In genomic region chr6:52290186-52290585, GRCm38 (mm10) we compare ENCODE assay signal across 26 mouse cellular contexts. TPM values are rescaled to one million over a fixed set of nuclear protein-coding genes. Genes with fewer than 3 reads are reported as not detected.
A peak's percentile ranks its signal among the peaks of the same experiment; 100 is the strongest.
DNase-seq lines count a peak whose midpoint lies in the region; ATAC-seq lines count a peak whose summit lies in the region.
"Had no signal": no experiment of that assay in that cellular context is flagged by ENCODE, and none has a peak within 500 bp of the region (broad histone marks: within the 10 kb centered on the region; RNA-seq: fewer than 3 reads in every experiment).

No protein-coding gene starts in this region.

- ATAC-seq in hindbrain, embryonic 16.5 days: no peak
- ATAC-seq in limb, embryonic 11.5 days (ENCODE audit: insufficient number of reproducible peaks, low FRiP score, low TSS enrichment, low read depth): no peak
- ATAC-seq: CD4-positive, CD25-positive, alpha-beta regulatory T cell, adult 4 months; forebrain, embryonic 16.5 days had no signal

- peaks cover 6% of the 10 kb centered on the region for H3K4me1 ChIP-seq in hindbrain, embryonic 10.5 days (replicated peaks)
- no peaks in the 10 kb centered on the region for H3K4me1 ChIP-seq in hindbrain, embryonic 16.5 days (ENCODE audit: control insufficient read depth, insufficient read depth, low read depth, low read length)
- H3K4me1 ChIP-seq in limb, embryonic 11.5 days (ENCODE audit: control insufficient read depth, insufficient read depth, low read length): peaks cover 4% of the 10 kb centered on the region
- H3K4me1 ChIP-seq in limb, embryonic 10.5 days: peaks cover 21% of the 10 kb centered on the region
- H3K4me1 ChIP-seq in embryonic facial prominence, embryonic 10.5 days: peaks cover 9% of the 10 kb centered on the region

- H3K4me3 ChIP-seq in hindbrain, embryonic 10.5 days: no peak overlapping the region
- no peak overlapping the region for H3K4me3 ChIP-seq in hindbrain, embryonic 16.5 days (ENCODE audit: low read length)
- H3K4me3 ChIP-seq in limb, embryonic 11.5 days (ENCODE audit: low read depth, low read length): no peak overlapping the region
- H3K4me3 ChIP-seq in limb, embryonic 10.5 days: no peak overlapping the region
- H3K4me3 ChIP-seq in embryonic facial prominence, embryonic 10.5 days: no peak overlapping the region
- H3K4me3 ChIP-seq: forebrain, embryonic 12.5 days; heart, adult 2 months had no signal

- H3K27me3 ChIP-seq in hindbrain, embryonic 10.5 days (ENCODE audit: insufficient read depth, poor library complexity, severe bottlenecking): peaks cover 88% of the 10 kb centered on the region
- peaks cover 58% of the 10 kb centered on the region for H3K27me3 ChIP-seq in hindbrain, embryonic 16.5 days (replicated peaks; ENCODE audit: control insufficient read depth, insufficient read depth, low read length)
- H3K27me3 ChIP-seq in limb, embryonic 11.5 days (ENCODE audit: control insufficient read depth, insufficient read depth, low read length): peaks cover 18% of the 10 kb centered on the region
- peaks cover 81% of the 10 kb centered on the region for H3K27me3 ChIP-seq in limb, embryonic 10.5 days (ENCODE audit: low read depth, poor library complexity, severe bottlenecking)
- H3K27me3 ChIP-seq in embryonic facial prominence, embryonic 10.5 days (replicated peaks; ENCODE audit: low read depth, poor library complexity, severe bottlenecking): peaks cover 90% of the 10 kb centered on the region

- no peak overlapping the region for H3K4me2 ChIP-seq in hindbrain, embryonic 16.5 days (ENCODE audit: low read length)
- H3K4me2 ChIP-seq in limb, embryonic 11.5 days (ENCODE audit: low read depth, severe bottlenecking): no peak overlapping the region

- H3K36me3 ChIP-seq in hindbrain, embryonic 10.5 days: no peaks in the 10 kb centered on the region
- H3K36me3 ChIP-seq in hindbrain, embryonic 16.5 days (ENCODE audit: control insufficient read depth, insufficient read depth, low read length): no peaks in the 10 kb centered on the region
- H3K36me3 ChIP-seq in limb, embryonic 11.5 days (ENCODE audit: control insufficient read depth, insufficient read depth, low read length): no peaks in the 10 kb centered on the region
- H3K36me3 ChIP-seq in limb, embryonic 10.5 days: no peaks in the 10 kb centered on the region
- H3K36me3 ChIP-seq in embryonic facial prominence, embryonic 10.5 days (replicated peaks): no peaks in the 10 kb centered on the region
- H3K36me3 ChIP-seq: embryonic facial prominence, embryonic 13.5 days; forebrain, embryonic 12.5 days; G1E had no signal

- 19% methylated on average over 12 of the region's 12 CpGs for WGBS in hindbrain, embryonic 10.5 days
- WGBS in hindbrain, embryonic 16.5 days: 19% methylated on average over 12 of the region's 12 CpGs
- WGBS in limb, embryonic 11.5 days: 19% methylated on average over 12 of the region's 12 CpGs
- WGBS in limb, embryonic 10.5 days: 21% methylated on average over 12 of the region's 12 CpGs
- 17% methylated on average over 12 of the region's 12 CpGs for WGBS in embryonic facial prominence, embryonic 10.5 days

- H3K27ac ChIP-seq in hindbrain, embryonic 10.5 days: no peak overlapping the region
- H3K27ac ChIP-seq in hindbrain, embryonic 16.5 days (ENCODE audit: low read depth, low read length): no peak overlapping the region
- H3K27ac ChIP-seq in limb, embryonic 11.5 days (replicated peaks; ENCODE audit: low read depth, low read length): no peak overlapping the region
- H3K27ac ChIP-seq in limb, embryonic 10.5 days: no peak overlapping the region
- H3K27ac ChIP-seq in embryonic facial prominence, embryonic 10.5 days (replicated peaks): no peak overlapping the region
- H3K27ac ChIP-seq: embryonic facial prominence, embryonic 13.5 days; forebrain, embryonic 12.5 days; heart, adult 2 months; hindbrain, embryonic 14.5 days had no signal

- H3K9me3 ChIP-seq in hindbrain, embryonic 10.5 days: no peaks in the 10 kb centered on the region
- H3K9me3 ChIP-seq in hindbrain, embryonic 16.5 days (ENCODE audit: control insufficient read depth, low read length): peaks cover 3% of the 10 kb centered on the region; the same call in 1 of the 2 replicates
- no peaks in the 10 kb centered on the region for H3K9me3 ChIP-seq in limb, embryonic 11.5 days (ENCODE audit: control insufficient read depth, low read length)
- no peaks in the 10 kb centered on the region for H3K9me3 ChIP-seq in limb, embryonic 10.5 days (replicated peaks)
- H3K9me3 ChIP-seq in embryonic facial prominence, embryonic 10.5 days: no peaks in the 10 kb centered on the region
- H3K9me3 ChIP-seq: embryonic facial prominence, embryonic 13.5 days; forebrain, embryonic 12.5 days; G1E had no signal

- peak; percentile 13 for DNase-seq in hindbrain, embryonic 10.5 days (ENCODE audit: low spot score)
- peak; percentile 38 for DNase-seq in limb, embryonic 11.5 days (ENCODE audit: low spot score)
- DNase-seq in limb, embryonic 10.5 days (ENCODE audit: low spot score): no peak
- DNase-seq in A20 (ENCODE audit: low read depth, low spot score) (peak; percentile 88), MN1 (ENCODE audit: low spot score) (no peak)
- DNase-seq in embryonic facial prominence, embryonic 10.5 days (ENCODE audit: low spot score): peak; percentile 24
- DNase-seq in cerebellum, adult 11 months: no peak
- DNase-seq: adrenal gland, postnatal 10 days; B cell, adult 2 months; cerebellum, adult 11-12 months; cerebellum, adult 9-10 months; cerebellum, postnatal 25 days; gastrocnemius, postnatal 14 days had no signal

- no peak overlapping the region for H3K9ac ChIP-seq in hindbrain, embryonic 16.5 days (ENCODE audit: low read depth, low read length)
- H3K9ac ChIP-seq in limb, embryonic 11.5 days (ENCODE audit: low read length): no peak overlapping the region
- H3K9ac ChIP-seq: embryonic facial prominence, embryonic 13.5 days; forebrain, embryonic 12.5 days; hindbrain, embryonic 14.5 days had no signal

RNA-seq across cellular contexts. Expression of gene Evx1, which starts 23.1 kb away (rescaled TPM):
- 2.3 and 4.3 TPM in 2 replicates for polyA plus RNA-seq in hindbrain, embryonic 10.5 days (2016; fragmentation: Nextera tagmentation; extraction: Ambion mirVana)
- polyA plus RNA-seq in hindbrain, embryonic 16.5 days (2015; fragmentation: Nextera tagmentation; extraction: Ambion mirVana): 1.1 and 1.5 TPM in 2 replicates
- 3.8 and 5.1 TPM in 2 replicates for polyA plus RNA-seq in limb, embryonic 11.5 days (2014; fragmentation: Nextera tagmentation; extraction: Ambion mirVana)
- 1.4 and 3.7 TPM in 2 replicates for polyA plus RNA-seq in limb, embryonic 10.5 days (2016; fragmentation: Nextera tagmentation; extraction: Ambion mirVana)
- 0.19 and 0.80 TPM in 2 replicates for polyA plus RNA-seq in embryonic facial prominence, embryonic 10.5 days (2016; fragmentation: Nextera tagmentation; extraction: Ambion mirVana)
- polyA plus RNA-seq: CD4-positive, CD25-positive, alpha-beta regulatory T cell, adult 4 months; cortical plate, adult 2 months; embryonic facial prominence, embryonic 13.5 days; forebrain, embryonic 12.5 days; forebrain, embryonic 16.5 days; frontal cortex, adult 2 months; G1E; heart, adult 2 months; heart, embryonic 11.5 days; heart, postnatal 0 days had no signal

RNA-seq across cellular contexts. Expression of gene Hoxa13, which starts 29.5 kb away (rescaled TPM):
- polyA plus RNA-seq in hindbrain, embryonic 10.5 days (2016; fragmentation: Nextera tagmentation; extraction: Ambion mirVana): not detected in 2 replicates
- polyA plus RNA-seq in hindbrain, embryonic 16.5 days (2015; fragmentation: Nextera tagmentation; extraction: Ambion mirVana): not detected in 2 replicates
- 25.1 and 29.7 TPM in 2 replicates for polyA plus RNA-seq in limb, embryonic 11.5 days (2014; fragmentation: Nextera tagmentation; extraction: Ambion mirVana)
- 2.7 and 11.1 TPM in 2 replicates for polyA plus RNA-seq in limb, embryonic 10.5 days (2016; fragmentation: Nextera tagmentation; extraction: Ambion mirVana)
- not detected in 2 replicates for polyA plus RNA-seq in embryonic facial prominence, embryonic 10.5 days (2016; fragmentation: Nextera tagmentation; extraction: Ambion mirVana)
- polyA plus RNA-seq: brain, embryonic 14.5 days; CD4-positive, CD25-positive, alpha-beta regulatory T cell, adult 4 months; cortical plate, adult 2 months; embryonic facial prominence, embryonic 13.5 days; forebrain, embryonic 12.5 days; forebrain, embryonic 16.5 days; frontal cortex, adult 2 months; G1E; heart, adult 2 months; heart, embryonic 11.5 days; heart, postnatal 0 days; hindbrain, embryonic 14.5 days had no signal

RNA-seq across cellular contexts. Expression of gene Hoxa11, which starts 44.6 kb away (rescaled TPM):
- not detected in 2 replicates for polyA plus RNA-seq in hindbrain, embryonic 10.5 days (2016; fragmentation: Nextera tagmentation; extraction: Ambion mirVana)
- not detected in 2 replicates for polyA plus RNA-seq in hindbrain, embryonic 16.5 days (2015; fragmentation: Nextera tagmentation; extraction: Ambion mirVana)
- 66.3 and 78.0 TPM in 2 replicates for polyA plus RNA-seq in limb, embryonic 11.5 days (2014; fragmentation: Nextera tagmentation; extraction: Ambion mirVana)
- polyA plus RNA-seq in limb, embryonic 10.5 days (2016; fragmentation: Nextera tagmentation; extraction: Ambion mirVana): 71.6 and 74.9 TPM in 2 replicates
- not detected in 2 replicates for polyA plus RNA-seq in embryonic facial prominence, embryonic 10.5 days (2016; fragmentation: Nextera tagmentation; extraction: Ambion mirVana)
- polyA plus RNA-seq: brain, embryonic 14.5 days; CD4-positive, CD25-positive, alpha-beta regulatory T cell, adult 4 months; cortical plate, adult 2 months; embryonic facial prominence, embryonic 13.5 days; forebrain, embryonic 12.5 days; forebrain, embryonic 16.5 days; G1E; heart, adult 2 months; heart, embryonic 11.5 days; heart, postnatal 0 days; hindbrain, embryonic 14.5 days had no signal

RNA-seq across cellular contexts. Expression of gene Hoxa10, which starts 49.5 kb away (rescaled TPM):
- not detected in 2 replicates for polyA plus RNA-seq in hindbrain, embryonic 10.5 days (2016; fragmentation: Nextera tagmentation; extraction: Ambion mirVana)
- polyA plus RNA-seq in hindbrain, embryonic 16.5 days (2015; fragmentation: Nextera tagmentation; extraction: Ambion mirVana): 0.70 TPM in 1 of 2 replicates, not detected in the other
- 274 and 278 TPM in 2 replicates for polyA plus RNA-seq in limb, embryonic 11.5 days (2014; fragmentation: Nextera tagmentation; extraction: Ambion mirVana)
- polyA plus RNA-seq in limb, embryonic 10.5 days (2016; fragmentation: Nextera tagmentation; extraction: Ambion mirVana): 175 and 195 TPM in 2 replicates
- not detected in 2 replicates for polyA plus RNA-seq in embryonic facial prominence, embryonic 10.5 days (2016; fragmentation: Nextera tagmentation; extraction: Ambion mirVana)
- polyA plus RNA-seq: CD4-positive, CD25-positive, alpha-beta regulatory T cell, adult 4 months; cortical plate, adult 2 months; forebrain, embryonic 12.5 days; forebrain, embryonic 16.5 days; frontal cortex, adult 2 months; G1E; heart, adult 2 months; heart, postnatal 0 days had no signal

RNA-seq across cellular contexts. Expression of gene Hoxa9, which starts 59.3 kb away (rescaled TPM):
- polyA plus RNA-seq in hindbrain, embryonic 10.5 days (2016; fragmentation: Nextera tagmentation; extraction: Ambion mirVana): not detected in 2 replicates
- polyA plus RNA-seq in hindbrain, embryonic 16.5 days (2015; fragmentation: Nextera tagmentation; extraction: Ambion mirVana): 0.48 and 2.4 TPM in 2 replicates
- 86.7 and 90.5 TPM in 2 replicates for polyA plus RNA-seq in limb, embryonic 11.5 days (2014; fragmentation: Nextera tagmentation; extraction: Ambion mirVana)
- polyA plus RNA-seq in limb, embryonic 10.5 days (2016; fragmentation: Nextera tagmentation; extraction: Ambion mirVana): 95.7 and 123 TPM in 2 replicates
- not detected in 2 replicates for polyA plus RNA-seq in embryonic facial prominence, embryonic 10.5 days (2016; fragmentation: Nextera tagmentation; extraction: Ambion mirVana)
- polyA plus RNA-seq: brain, embryonic 14.5 days; cortical plate, adult 2 months; embryonic facial prominence, embryonic 13.5 days; forebrain, embryonic 12.5 days; forebrain, embryonic 16.5 days; frontal cortex, adult 2 months; G1E; heart, postnatal 0 days had no signal

Comparison
In these comparisons a context has a peak if more than half of its experiments do, and no peak if none do; other contexts are left out.
1. DNase-seq: peak in hindbrain, embryonic 10.5 days (single experiment), limb, embryonic 11.5 days (single experiment), A20 (single experiment) and embryonic facial prominence, embryonic 10.5 days (single experiment); none in limb, embryonic 10.5 days (single experiment), MN1 (single experiment) and cerebellum, adult 11 months (single experiment).
2. RNA of gene Hoxa11, which starts 44.6 kb away (polyA plus RNA-seq): 71.6 to 74.9 TPM in limb, embryonic 10.5 days and 66.3 to 78.0 TPM in limb, embryonic 11.5 days; not detected in hindbrain, embryonic 10.5 days, not detected in hindbrain, embryonic 16.5 days and not detected in embryonic facial prominence, embryonic 10.5 days; every median in the first group is over 10 times any median in the second.